Mouse (Mus musculus) heart, adult 2 months (tissue): Measurements from ENCODE around the gene Itpkb. TPM values are rescaled to one million over a fixed set of nuclear protein-coding genes. Genes with fewer than 3 reads are reported as not detected.
A peak's percentile ranks its signal among the peaks of the same experiment; 100 is the strongest.

Source experiments
- DNase-seq, 2 experiments: peaks; one replicate each; pipeline ENCODE4 v3.0.0; 2021
- H3K27ac ChIP-seq: fragments of 200-600 bp; 2 replicates; pipeline ENCODE4 v1.8.1; 2022
- H3K27me3 ChIP-seq: fragments of 200-500 bp; 2 replicates; pipeline ENCODE4 v1.6.1; 2012; ENCODE audit warnings: mild to moderate bottlenecking, low read length, inconsistent platforms, mixed read lengths; ENCODE audit not compliant: control insufficient read depth, insufficient read depth
- H3K36me3 ChIP-seq: fragments of 200-500 bp; 2 replicates; pipeline ENCODE4 v1.6.1; 2012; ENCODE audit warnings: low read length, inconsistent platforms; ENCODE audit not compliant: control insufficient read depth, insufficient read depth
- H3K4me1 ChIP-seq: fragments of 200-500 bp; 2 replicates; pipeline ENCODE4 v1.6.1; 2011; ENCODE audit warnings: low read length; ENCODE audit not compliant: control insufficient read depth, insufficient read depth
- H3K4me3 ChIP-seq: fragments of 200-600 bp; 2 replicates; pipeline ENCODE4 v1.8.1; 2022
- H3K79me2 ChIP-seq: fragments of 200-500 bp; replicated peaks from 2 replicates; pipeline ENCODE4 v1.6.1; 2012; ENCODE audit warnings: mild to moderate bottlenecking, inconsistent platforms, low read length, moderate library complexity, mixed read lengths; ENCODE audit not compliant: control insufficient read depth, insufficient read depth
- H3K9ac ChIP-seq: fragments of 200-500 bp; 2 replicates; pipeline ENCODE4 v1.6.1; 2012; ENCODE audit warnings: low read depth, mild to moderate bottlenecking, control low read depth, inconsistent platforms, low read length, mixed read lengths
- CTCF ChIP-seq: fragments of 200-600 bp; IDR thresholded peaks from 2 replicates; pipeline ENCODE4 v1.8.1; 2022; ENCODE audit warnings: antibody characterized with exemption, mild to moderate bottlenecking, moderate library complexity
- EP300 ChIP-seq: fragments of 200-500 bp; IDR thresholded peaks from 2 replicates; pipeline ENCODE4 v1.6.1; 2011; ENCODE audit warnings: low read depth, low read length, control low read depth; ENCODE audit not compliant: insufficient read depth
- POLR2A ChIP-seq: fragments of 200-500 bp; IDR thresholded peaks from 2 replicates; pipeline ENCODE4 v1.6.1; 2011; ENCODE audit warnings: mild to moderate bottlenecking, low read depth, low read length, control low read depth; ENCODE audit not compliant: insufficient read depth
- WGBS: fragments of 180-500 bp; shearing (Covaris S2); methylation state at CpG from one replicate; pipeline ENCODE4 v1.1.7; 2018; 5-methylcytosine and 5-hydroxymethylcytosine counted together
- intact Hi-C: fragments of 180-260 bp; cut with DNase I; formaldehyde crosslinking; loops from one replicate; pipeline ENCODE4 v1.15.1; 2025
- polyA plus RNA-seq: library from polyadenylated mRNA; depleted of rRNA; stranded (reverse); fragments of >200 nt; gene quantifications from 2 replicates; pipeline ENCODE4 v1.2.3, GENCODE M21; 2012
- total RNA-seq, 2 experiments: library from RNA; stranded (reverse); gene quantifications; 2 replicates each; pipeline ENCODE4 v1.2.3; 2021

Itpkb gene
- total and polyA plus RNA-seq, 3 experiments: 21.5 to 50.7 (median 50.0) TPM

DNA sequence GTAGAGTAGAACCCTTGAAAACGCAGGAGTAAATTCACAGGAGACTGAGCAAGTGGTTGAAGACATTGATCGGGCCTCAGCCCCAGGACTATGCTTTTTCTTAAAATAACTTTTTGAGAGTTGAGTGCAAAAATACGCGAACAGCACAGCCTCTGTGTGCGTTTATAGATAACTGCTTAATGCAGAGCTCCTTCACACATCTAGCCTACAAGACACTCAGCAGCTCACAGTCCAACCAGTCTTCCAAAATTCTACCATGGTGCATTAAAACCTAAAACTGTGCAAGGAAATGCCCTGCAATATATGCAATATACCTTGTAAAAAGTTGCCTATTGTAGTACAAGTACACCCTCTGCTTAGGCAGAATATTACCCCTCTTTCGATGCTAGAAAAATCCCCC is 579 bp upstream of the Itpkb start:
- Histone ChIP-seq H3K79me2 (peaks cover 16% of the 10 kb centered on the region), H3K4me3 (peak overlapping the region; percentile 39), H3K36me3 (peaks cover 9% of the 10 kb centered on the region), H3K9ac (peak overlapping the region; percentile 65), H3K27me3 (no peaks in the 10 kb centered on the region), H3K4me1 (peaks cover 7% of the 10 kb centered on the region), H3K27ac (peak overlapping the region; percentile 98)
- intact Hi-C loops: loop anchor here (1.0 to 5.0 kb wide), 4 partner anchors 17 to 93 kb away; no protein-coding TSS in a partner anchor
- no peak for TF ChIP-seq POLR2A
- no peak for TF ChIP-seq EP300
- TF ChIP-seq CTCF: no peak
- 18% methylated on average over 6 of the region's 6 CpGs for WGBS
- DNase-seq: no peak

DNA sequence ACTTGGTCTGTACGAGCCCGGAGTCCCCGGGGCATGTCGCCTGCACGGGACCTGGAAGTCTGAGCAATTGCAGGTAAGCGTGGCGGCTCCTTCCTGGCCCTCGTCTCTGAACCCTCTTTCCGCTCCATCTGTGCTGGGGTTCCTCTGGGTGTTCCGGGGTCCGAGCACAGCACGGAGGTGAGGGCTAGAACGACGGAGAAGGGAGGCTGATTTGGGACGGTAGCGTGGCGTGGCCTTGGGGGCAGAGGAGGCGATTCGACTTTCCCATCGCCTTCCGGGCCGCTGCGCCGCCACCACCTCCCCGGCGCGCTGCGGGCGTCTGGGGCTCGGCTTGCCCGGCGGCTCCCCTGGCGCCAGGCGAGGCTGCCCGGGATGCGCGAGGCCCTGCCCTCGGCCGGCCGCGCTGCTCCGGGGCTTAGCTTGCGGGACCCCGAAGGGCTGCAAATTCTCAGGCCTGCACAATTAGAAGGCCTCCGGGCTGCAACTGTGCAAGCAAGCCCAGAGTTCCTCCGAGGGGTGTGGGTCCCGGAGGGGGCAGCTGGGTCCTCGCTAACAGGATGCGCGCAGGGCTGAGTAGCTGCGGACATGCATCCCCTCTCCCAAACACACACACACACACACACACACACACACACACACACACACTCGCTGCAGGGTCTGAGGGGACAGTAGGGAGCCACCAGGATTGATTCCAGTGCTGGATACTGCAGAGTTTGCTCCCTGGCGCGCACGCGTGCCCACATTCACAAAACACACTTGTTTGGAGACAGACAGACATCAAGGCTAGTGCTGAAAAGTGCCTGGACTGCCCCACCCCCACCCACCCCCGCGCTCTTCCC is 641 bp downstream of the Itpkb start:
- Histone ChIP-seq H3K27me3 (no peaks in the 10 kb centered on the region), H3K9ac (peak overlapping the region; percentile 98), H3K79me2 (peaks cover 19% of the 10 kb centered on the region), H3K4me1 (peaks cover 7% of the 10 kb centered on the region), H3K36me3 (peaks cover 10% of the 10 kb centered on the region), H3K4me3 (peak overlapping the region; percentile 90), H3K27ac (peak overlapping the region; percentile 98)
- TF ChIP-seq CTCF (no peak), POLR2A (no peak), EP300 (no peak)
- peak; percentile 69 to 74 for DNase-seq
- intact Hi-C loops: loop anchor here (1.0 to 5.0 kb wide), 4 partner anchors 33 to 91 kb away; no protein-coding TSS in a partner anchor
- WGBS: under 1% methylated on average over 58 of the region's 58 CpGs

DNA sequence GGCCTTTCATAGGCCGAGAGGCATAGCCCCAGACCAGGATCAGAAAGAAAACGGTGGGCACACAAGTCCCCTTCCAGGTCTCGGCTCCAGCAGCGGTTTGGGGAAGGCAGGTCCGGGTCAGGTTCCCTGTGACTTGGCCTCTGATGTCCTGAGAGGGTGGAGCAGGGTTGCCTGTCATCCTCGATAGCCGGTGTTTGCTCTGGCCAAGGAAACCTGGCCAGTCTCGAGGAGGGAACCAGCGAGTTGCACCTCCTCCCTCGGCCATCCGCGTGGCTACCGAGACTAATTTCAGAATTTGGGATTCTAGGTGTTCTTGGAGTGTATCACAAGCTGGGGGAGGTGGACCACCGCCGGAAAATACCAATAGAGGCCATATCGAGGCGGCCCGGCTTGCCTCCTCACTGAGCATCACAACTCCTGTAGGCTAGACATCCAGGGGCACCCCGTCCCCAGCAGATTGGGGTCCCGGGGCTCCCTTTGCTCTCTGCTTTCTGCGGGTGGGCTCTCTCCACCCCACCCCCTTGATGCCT is 1.3 kb downstream of the Itpkb start:
- peak overlapping the region; percentile 98 for H3K9ac ChIP-seq
- peak overlapping the region; percentile 98 for H3K27ac ChIP-seq
- H3K4me1 ChIP-seq: peaks cover 9% of the 10 kb centered on the region
- H3K79me2 ChIP-seq: peaks cover 21% of the 10 kb centered on the region
- peak overlapping the region; percentile 90 for H3K4me3 ChIP-seq
- peaks cover 10% of the 10 kb centered on the region for H3K36me3 ChIP-seq
- TF ChIP-seq POLR2A: no peak
- TF ChIP-seq CTCF: no peak
- intact Hi-C loops: loop anchor here (1.0 to 5.0 kb wide), 4 partner anchors 33 to 91 kb away; no protein-coding TSS in a partner anchor
- DNase-seq: peak; percentile 62 to 75
- H3K27me3 ChIP-seq: no peaks in the 10 kb centered on the region
- WGBS: 3% methylated on average over 21 of the region's 21 CpGs

GRCm38 (mm10) chr1:180332076-180332927 is 2.0 kb downstream of the Itpkb start:
- intact Hi-C loops: loop anchor here (2.0 to 5.0 kb wide), 2 partner anchors 56 to 90 kb away; no protein-coding TSS in a partner anchor
- Histone ChIP-seq H3K79me2 (peaks cover 21% of the 10 kb centered on the region), H3K27me3 (no peaks in the 10 kb centered on the region), H3K9ac (peak overlapping the region; percentile 98), H3K4me1 (peaks cover 11% of the 10 kb centered on the region), H3K36me3 (peaks cover 15% of the 10 kb centered on the region), H3K27ac (peak overlapping the region; percentile 98), H3K4me3 (peak overlapping the region; percentile 90)
- peak; percentile 62 to 72 for DNase-seq
- TF ChIP-seq CTCF: no peak
- no peak for TF ChIP-seq EP300
- TF ChIP-seq POLR2A: no peak
- WGBS: 11% methylated on average over 72 of the region's 72 CpGs

DNA sequence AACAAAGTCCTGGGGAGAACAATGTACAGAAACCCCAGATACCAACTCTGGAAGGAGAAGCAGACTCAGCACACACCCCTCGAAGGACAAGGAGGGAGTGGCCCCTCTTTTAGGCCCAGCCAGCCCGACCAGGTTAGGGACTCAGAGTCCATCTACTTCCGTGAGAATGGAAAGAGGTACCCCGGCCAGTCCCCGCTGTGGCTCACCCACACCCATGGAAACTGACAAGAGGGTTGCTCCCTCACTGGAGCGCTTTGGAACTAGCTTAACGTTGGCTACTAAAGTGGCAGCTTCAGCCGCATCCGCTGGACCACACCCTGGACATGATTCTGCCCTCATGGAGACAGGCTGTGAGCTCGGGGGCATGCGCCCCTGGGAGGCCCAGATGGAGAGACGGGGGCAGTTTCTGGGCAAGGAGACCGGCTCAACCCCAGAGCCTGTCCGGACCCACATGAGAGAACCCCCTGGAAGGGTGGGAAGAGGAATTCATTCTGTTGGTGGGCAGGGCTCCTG is 2.7 kb downstream of the Itpkb start:
- peak overlapping the region; percentile 90 for H3K4me3 ChIP-seq
- TF ChIP-seq CTCF (no peak), POLR2A (no peak), EP300 (no peak)
- H3K36me3 ChIP-seq: peaks cover 15% of the 10 kb centered on the region
- 47% methylated on average over 14 of the region's 14 CpGs for WGBS
- H3K9ac ChIP-seq: peak overlapping the region; percentile 98
- intact Hi-C loops: loop anchor here (2.0 to 5.0 kb wide), 2 partner anchors 56 to 89 kb away; no protein-coding TSS in a partner anchor
- H3K79me2 ChIP-seq: peaks cover 21% of the 10 kb centered on the region
- H3K27ac ChIP-seq: peak overlapping the region; percentile 98
- peak; percentile 25 to 44 for DNase-seq
- H3K4me1 ChIP-seq: peaks cover 11% of the 10 kb centered on the region
- H3K27me3 ChIP-seq: no peaks in the 10 kb centered on the region
